Comparison of ENCODE assay signal across 22 mouse cellular contexts in the genomic region with DNA sequence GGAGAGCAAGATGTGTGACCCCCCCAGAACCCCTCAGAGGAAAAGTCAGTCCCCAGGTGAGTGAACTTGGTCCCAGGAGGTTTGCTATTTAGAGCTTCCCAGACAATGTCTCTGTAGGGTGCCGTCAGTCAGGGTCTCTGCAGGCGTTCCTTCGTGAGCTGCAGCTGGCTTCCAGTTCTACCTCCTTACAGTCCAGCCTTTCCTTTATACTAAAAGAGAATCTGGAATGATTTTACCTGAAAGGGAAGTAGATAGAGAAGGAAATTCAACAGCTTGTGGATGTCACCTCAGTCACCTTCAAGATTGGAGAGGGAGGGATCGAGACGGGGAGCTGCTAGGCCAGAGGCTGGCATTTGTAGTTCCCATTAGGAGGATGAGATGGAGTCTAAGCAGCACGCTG. TPM values are rescaled to one million over a fixed set of nuclear protein-coding genes. Genes with fewer than 3 reads are reported as not detected.
A peak's percentile ranks its signal among the peaks of the same experiment; 100 is the strongest.
DNase-seq lines count a peak whose midpoint lies in the region; ATAC-seq and TF ChIP-seq lines count a peak whose summit lies in the region.
"Had no signal": no experiment of that assay in that cellular context is flagged by ENCODE, and none has a peak within 500 bp of the region (broad histone marks: within the 10 kb centered on the region; RNA-seq: fewer than 3 reads in every experiment).

No protein-coding gene starts in this region.

- peaks cover 52% of the 10 kb centered on the region for H3K4me1 ChIP-seq in forebrain, embryonic 12.5 days
- H3K4me1 ChIP-seq in forebrain, postnatal 0 days (ENCODE audit: insufficient read depth) = peaks cover 9% of the 10 kb centered on the region; the same call in 1 of the 2 replicates
- peaks cover 99% of the 10 kb centered on the region for H3K4me1 ChIP-seq in E14TG2a.4 (replicated peaks; ENCODE audit: low read depth, low read length)
- peaks cover 32% of the 10 kb centered on the region for H3K4me1 ChIP-seq in heart, embryonic 11.5 days (ENCODE audit: control insufficient read depth, insufficient read depth, low read length)

- 41% methylated on average over 6 of the region's 6 CpGs for WGBS in forebrain, embryonic 12.5 days
- 56% methylated on average over 6 of the region's 6 CpGs for WGBS in forebrain, postnatal 0 days
- 55% methylated on average over 6 of the region's 6 CpGs for WGBS in heart, embryonic 11.5 days (ENCODE audit: insufficient replicate concordance)

- no peak for DNase-seq in forebrain, postnatal 0 days
- DNase-seq in ES-CJ7 (ENCODE audit: low read depth, low spot score) (peak; percentile 86), ZHBTc4 (ENCODE audit: low read depth, low spot score) (peak; percentile 82)
- DNase-seq in cerebellum, postnatal 14 days = no peak
- DNase-seq: adrenal gland, adult 2 months; adrenal gland, postnatal 10 days; adrenal gland, postnatal 25 days; B cell, adult 2 months; cerebellum, adult 11 months; cerebellum, adult 18-20 months; cerebellum, adult 8-10 months; cerebellum, adult 9-11 months; cerebellum, postnatal 25 days had no signal

- no peak for ATAC-seq in forebrain, embryonic 12.5 days (ENCODE audit: low FRiP score)
- ATAC-seq in forebrain, postnatal 0 days = no peak
- no peak for ATAC-seq in heart, embryonic 11.5 days (replicated peaks; ENCODE audit: insufficient number of reproducible peaks, low FRiP score, low TSS enrichment)
- ATAC-seq: CD4-positive, CD25-positive, alpha-beta regulatory T cell, adult 4 months; forebrain, embryonic 14.5 days; forebrain, embryonic 16.5 days had no signal

- H3K27ac ChIP-seq in forebrain, embryonic 12.5 days = 0 out of 2 replicates have a peak overlapping the region, but pooled peaks have one; percentile 25
- no peak overlapping the region for H3K27ac ChIP-seq in forebrain, postnatal 0 days (ENCODE audit: low read depth, low read length)
- no peak overlapping the region for H3K27ac ChIP-seq in heart, embryonic 11.5 days (ENCODE audit: low read depth, low read length)
- H3K27ac ChIP-seq: embryonic facial prominence, embryonic 10.5 days; embryonic facial prominence, embryonic 12.5 days had no signal

- no peaks in the 10 kb centered on the region for H3K9me3 ChIP-seq in forebrain, embryonic 12.5 days
- no peaks in the 10 kb centered on the region for H3K9me3 ChIP-seq in forebrain, postnatal 0 days (ENCODE audit: low read length)
- H3K9me3 ChIP-seq in E14TG2a.4 (ENCODE audit: low read length) = no peaks in the 10 kb centered on the region
- H3K9me3 ChIP-seq in heart, embryonic 11.5 days (replicated peaks; ENCODE audit: control insufficient read depth, low read length) = no peaks in the 10 kb centered on the region
- H3K9me3 ChIP-seq: embryonic facial prominence, embryonic 10.5 days; embryonic facial prominence, embryonic 12.5 days had no signal

- no peak overlapping the region for H3K4me2 ChIP-seq in forebrain, embryonic 12.5 days
- H3K4me2 ChIP-seq in forebrain, postnatal 0 days (ENCODE audit: low read depth) = no peak overlapping the region
- no peak overlapping the region for H3K4me2 ChIP-seq in heart, embryonic 11.5 days
- H3K4me2 ChIP-seq: embryonic facial prominence, embryonic 12.5 days had no signal

- no peak overlapping the region for H3K4me3 ChIP-seq in forebrain, embryonic 12.5 days (replicated peaks)
- no peak overlapping the region for H3K4me3 ChIP-seq in forebrain, postnatal 0 days (ENCODE audit: low read depth, low read length)
- H3K4me3 ChIP-seq in E14TG2a.4 (replicated peaks; ENCODE audit: low read length) = peak overlapping the region; percentile 39
- no peak overlapping the region for H3K4me3 ChIP-seq in heart, embryonic 11.5 days (ENCODE audit: low read depth, low read length)
- H3K4me3 ChIP-seq: embryonic facial prominence, embryonic 10.5 days; embryonic facial prominence, embryonic 12.5 days had no signal

- no peaks in the 10 kb centered on the region for H3K27me3 ChIP-seq in forebrain, embryonic 12.5 days
- no peaks in the 10 kb centered on the region for H3K27me3 ChIP-seq in forebrain, postnatal 0 days (ENCODE audit: insufficient read depth, low read length)
- H3K27me3 ChIP-seq in E14TG2a.4 (ENCODE audit: insufficient read depth, low read length) = peaks cover 14% of the 10 kb centered on the region; the same call in 1 of the 2 replicates
- no peaks in the 10 kb centered on the region for H3K27me3 ChIP-seq in heart, embryonic 11.5 days (ENCODE audit: control insufficient read depth, insufficient read depth, low read length)
- H3K27me3 ChIP-seq: CH12.LX; embryonic facial prominence, embryonic 12.5 days had no signal

- no peak for TF ChIP-seq CTCF in forebrain, postnatal 0 days (IDR thresholded peaks at IDR 0.05; ENCODE audit: low read depth)
- no peak for TF ChIP-seq CTCF in E14TG2a.4 (conservative IDR thresholded peaks at IDR 0.05; ENCODE audit: low read length)

- H3K9ac ChIP-seq in forebrain, embryonic 12.5 days = no peak overlapping the region
- H3K9ac ChIP-seq in forebrain, postnatal 0 days = no peak overlapping the region
- H3K9ac ChIP-seq in heart, embryonic 11.5 days (ENCODE audit: low read depth, low read length) = no peak overlapping the region
- H3K9ac ChIP-seq: embryonic facial prominence, embryonic 12.5 days had no signal

- peaks cover 11% of the 10 kb centered on the region; the same call in 1 of the 2 replicates for H3K36me3 ChIP-seq in forebrain, embryonic 12.5 days (replicated peaks)
- peaks cover 9% of the 10 kb centered on the region; the same call in 1 of the 2 replicates for H3K36me3 ChIP-seq in forebrain, postnatal 0 days (ENCODE audit: insufficient read depth)
- no peaks in the 10 kb centered on the region for H3K36me3 ChIP-seq in E14TG2a.4 (ENCODE audit: insufficient read depth, low read length)
- no peaks in the 10 kb centered on the region for H3K36me3 ChIP-seq in heart, embryonic 11.5 days (ENCODE audit: control insufficient read depth, insufficient read depth, low read length)

RNA-seq across cellular contexts. Expression of a gene that starts 14.3 kb away (rescaled TPM):
- polyA plus RNA-seq in forebrain, embryonic 12.5 days (2016; fragmentation: Nextera tagmentation; extraction: Ambion mirVana) = 39.8 and 43.3 TPM in 2 replicates
- 67.1 and 72.6 TPM in 2 replicates for total RNA-seq in forebrain, postnatal 0 days (2014; rRNA removed)
- polyA plus RNA-seq in forebrain, postnatal 0 days (2015; fragmentation: Nextera tagmentation; extraction: Ambion mirVana) = 25.9 and 35.6 TPM in 2 replicates
- 9.2 and 9.8 TPM in 2 replicates for polyA plus RNA-seq in heart, embryonic 11.5 days (2014; fragmentation: Nextera tagmentation; extraction: Ambion mirVana)
- total RNA-seq: CH12.LX had no signal

Comparison
In these comparisons a context has a peak if more than half of its experiments do, and no peak if none do; other contexts are left out.
1. DNase-seq: peak in ES-CJ7 (single experiment) and ZHBTc4 (single experiment); none in forebrain, postnatal 0 days (single experiment) and cerebellum, postnatal 14 days (0 of 2).